Mouse (Mus musculus) embryo, embryonic 10.5 days (tissue): ENCODE measurements around the gene Pak4.
"Not testable (repeated sequence)": the region's sequence is repeated elsewhere in the genome, so short reads cannot be mapped to it uniquely, and the experiment has no call there.

Experiments
- DNase-seq: peaks from one replicate; pipeline ENCODE4 v3.0.0-alpha.2; 2015; ENCODE audit warnings: low spot score

Gene Pak4

DNA sequence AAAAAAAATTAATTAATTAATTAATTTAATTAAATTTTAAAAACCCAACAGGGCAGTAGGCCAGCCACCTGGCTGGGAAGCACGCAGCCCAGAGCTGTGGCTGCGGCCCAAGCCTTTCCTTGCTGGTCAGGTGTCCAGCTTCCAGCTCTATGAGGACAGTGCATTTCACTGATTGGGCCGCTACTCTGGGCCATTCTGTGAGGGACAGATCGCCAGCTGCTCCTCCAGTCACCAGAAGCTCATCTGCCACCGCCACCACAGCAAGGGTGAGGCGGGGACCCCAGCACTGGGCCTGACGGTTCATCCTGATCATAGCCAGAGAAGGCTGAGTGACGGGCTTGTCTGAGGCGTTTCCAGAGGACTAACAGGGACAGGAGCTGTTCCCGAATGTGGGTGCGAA is 36.0 kb downstream of the Pak4 start:
- DNase-seq = no peak

DNA sequence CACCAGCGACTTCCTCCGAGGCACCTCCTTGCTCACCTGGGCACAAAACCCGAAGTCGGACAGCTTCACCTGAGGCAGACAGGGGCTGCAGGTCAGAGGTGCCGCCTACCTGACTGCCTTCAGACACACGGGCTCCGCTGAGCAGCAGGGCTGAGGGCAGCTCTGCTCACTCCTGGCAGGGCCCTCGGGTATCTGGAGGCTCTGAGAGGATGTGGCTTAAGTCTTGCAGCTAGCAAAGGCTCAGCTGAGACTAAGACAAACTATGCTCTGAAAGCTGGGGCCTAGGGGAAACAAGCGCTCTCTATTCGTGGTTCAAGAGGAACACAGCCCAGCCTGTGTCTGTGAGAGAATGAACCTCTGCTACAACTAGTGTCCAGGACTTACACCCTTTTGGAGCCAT is 37.1 kb downstream of the Pak4 start:
- DNase-seq = no peak

DNA sequence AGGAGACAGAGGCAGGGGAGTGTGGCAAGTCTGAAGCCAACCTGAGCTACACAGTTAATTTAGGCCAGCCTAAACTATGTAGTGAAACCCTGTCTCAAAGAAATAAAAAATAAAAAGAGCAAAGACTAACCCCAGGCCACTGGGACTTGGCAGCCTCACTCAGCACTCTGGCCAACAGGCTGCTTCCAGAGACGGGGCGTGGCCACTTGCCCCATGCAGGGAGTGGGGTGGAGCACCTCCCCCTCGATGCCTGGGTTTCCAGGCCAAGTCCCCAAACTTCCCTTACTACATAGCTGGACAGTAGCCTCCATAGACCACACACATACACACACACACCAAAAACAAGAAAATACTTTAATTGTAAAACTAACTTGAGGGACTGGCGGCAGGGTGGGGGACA is 39.5 kb downstream of the Pak4 start:
- no peak for DNase-seq

DNA sequence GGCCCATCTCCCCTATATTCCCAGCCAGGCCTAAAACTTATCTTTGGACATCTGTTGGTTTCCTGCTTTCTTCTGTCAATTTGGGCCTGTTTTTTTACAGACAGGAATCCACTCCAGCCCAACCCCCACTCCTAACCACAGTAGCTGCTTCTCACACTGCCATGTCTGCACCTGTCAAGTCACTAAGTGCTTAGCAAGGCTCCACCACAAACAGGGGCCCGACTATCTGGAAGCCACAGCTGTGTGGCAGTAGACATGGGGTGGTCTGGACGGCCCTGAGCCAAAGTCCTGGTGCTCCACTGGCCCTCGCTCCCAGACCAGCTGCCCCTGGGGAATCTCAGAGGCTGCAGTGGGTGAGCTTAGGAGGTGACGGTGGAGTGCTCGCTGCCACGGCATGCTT is 40.3 kb downstream of the Pak4 start:
- DNase-seq = no peak

DNA sequence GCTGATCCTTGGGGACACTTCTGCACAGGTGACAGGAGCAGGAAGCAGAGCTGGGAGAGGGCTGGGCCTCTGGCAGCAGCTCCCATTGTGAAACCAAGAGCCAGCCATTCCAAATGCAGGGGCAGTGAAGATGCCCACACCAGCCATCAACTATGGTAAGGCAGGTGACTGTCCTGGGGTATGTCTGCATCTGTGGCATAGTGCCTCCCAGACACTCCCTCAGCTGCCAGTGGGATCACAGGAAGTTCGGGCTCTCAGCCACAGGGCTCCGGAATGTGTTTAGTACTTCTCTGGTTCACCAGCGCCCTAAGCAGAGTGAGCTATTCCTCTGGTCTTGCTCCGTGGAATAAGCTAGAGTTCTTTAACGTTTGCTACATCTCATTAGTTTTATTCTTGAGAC is 40.9 kb downstream of the Pak4 start:
- no peak for DNase-seq

DNA sequence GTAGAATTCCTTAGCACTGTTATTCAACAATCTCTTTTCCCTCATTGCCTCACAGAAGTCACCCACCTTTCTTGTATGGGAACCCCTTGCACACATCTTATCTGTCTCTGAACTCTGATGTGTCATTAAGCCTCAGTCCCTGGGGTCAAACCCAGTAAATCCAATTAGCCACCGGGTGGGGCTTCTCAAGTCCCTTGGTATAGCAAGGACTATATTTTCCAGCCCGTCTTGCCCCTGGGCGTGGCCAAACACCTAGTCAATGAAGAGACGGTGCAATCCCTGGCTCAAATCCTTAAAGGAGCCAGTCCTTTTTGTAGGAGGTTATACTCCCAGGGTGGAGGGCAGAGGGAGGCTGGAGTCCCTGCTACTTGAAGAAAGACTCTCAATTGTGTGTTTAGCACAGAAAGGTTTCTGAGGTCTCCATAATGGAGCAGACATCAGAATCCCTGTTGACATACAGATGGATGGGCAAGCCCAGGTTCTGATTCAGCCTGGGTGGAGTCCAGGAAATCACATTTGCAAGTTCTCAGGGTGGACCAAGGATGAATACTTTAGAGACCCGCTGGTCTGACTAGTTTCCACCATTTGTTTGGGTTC is 41.9 kb downstream of the Pak4 start:
- no peak for DNase-seq

DNA sequence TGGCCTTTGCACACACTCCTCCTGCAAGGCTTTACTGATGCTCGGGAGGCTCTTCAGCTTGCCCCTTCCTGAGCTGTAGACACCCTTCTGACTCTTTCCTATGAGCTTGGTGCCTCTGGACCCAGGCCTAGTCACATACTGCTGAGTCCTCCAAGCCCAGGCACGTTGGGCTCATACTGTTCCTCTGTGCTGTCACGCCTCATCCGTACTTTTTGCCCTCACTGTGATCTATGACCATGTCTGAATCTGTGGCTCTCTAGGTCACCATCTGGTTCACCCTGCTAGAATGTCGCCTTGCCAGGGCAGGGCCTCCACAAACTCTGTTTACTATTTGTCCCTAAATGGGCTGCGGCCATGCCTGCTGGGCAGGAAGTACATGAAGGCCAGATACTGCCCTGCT is 44.9 kb downstream of the Pak4 start:
- no peak for DNase-seq

DNA sequence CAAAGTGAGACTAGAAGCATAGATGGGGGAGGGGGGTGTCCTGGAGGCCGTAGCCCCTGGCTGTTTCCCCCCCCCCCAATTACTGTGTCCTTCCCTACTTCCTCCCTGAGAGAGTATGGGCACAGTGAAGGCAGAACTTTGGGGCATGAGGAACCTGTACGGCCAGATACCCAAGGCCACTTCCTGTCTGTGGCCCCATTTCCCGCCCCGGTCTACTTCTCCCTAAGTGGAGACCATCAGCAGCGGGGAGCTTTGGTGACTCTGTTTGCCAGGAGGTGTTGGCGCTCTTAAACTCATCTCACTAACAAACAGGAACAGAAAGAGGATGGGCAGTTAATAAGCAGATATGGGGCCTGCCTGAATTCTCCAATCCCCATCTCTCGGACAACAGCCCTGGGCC is 50.4 kb downstream of the Pak4 start:
- no peak for DNase-seq

DNA sequence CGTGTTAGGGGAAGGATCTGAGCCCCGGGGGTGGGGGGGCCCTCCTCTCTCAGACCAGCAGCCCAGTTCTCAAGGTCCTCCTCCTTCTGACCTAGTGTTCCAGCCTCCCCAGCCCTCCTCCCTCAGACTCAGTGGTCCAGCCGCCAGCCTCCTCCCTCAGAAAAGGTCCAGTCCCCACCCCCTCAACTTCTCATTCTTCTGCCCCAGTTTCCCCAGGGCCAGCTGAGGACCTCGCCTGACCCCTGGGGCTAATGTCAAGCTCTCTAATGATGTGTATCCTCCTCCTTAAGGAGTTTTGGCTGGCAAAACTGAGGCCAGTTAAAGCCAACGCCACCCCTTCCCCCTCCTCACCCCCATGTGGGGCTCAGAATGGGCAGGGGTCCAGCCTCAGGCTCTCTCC is 50.8 kb downstream of the Pak4 start, which contains the start of gene Nccrp1:
Nccrp1 (minus strand) TSS at position 101 of the 400 bp plus-strand sequence.
- DNase-seq = peak; percentile 18

DNA sequence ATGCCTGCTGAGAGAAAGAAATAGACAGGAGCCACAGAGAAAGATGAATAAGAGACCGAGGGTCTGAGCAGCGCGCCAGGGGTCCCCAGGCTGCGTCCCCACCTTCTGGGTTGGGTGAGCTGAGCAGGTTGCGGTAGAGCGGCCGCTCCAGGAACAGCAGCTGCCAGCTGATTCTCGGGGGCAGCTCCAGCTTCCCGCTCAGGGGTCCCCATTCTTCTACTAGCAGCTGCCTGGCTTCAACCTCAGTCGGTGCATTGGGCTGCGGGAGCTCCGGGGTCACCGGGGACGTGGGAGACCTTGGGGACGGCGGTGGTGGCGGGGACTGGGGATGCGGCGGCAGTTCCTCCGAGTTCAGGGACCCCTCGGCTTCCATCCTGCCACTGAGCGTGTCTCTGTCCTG is 51.3 kb downstream of the Pak4 start:
- peak; percentile 22 for DNase-seq

DNA sequence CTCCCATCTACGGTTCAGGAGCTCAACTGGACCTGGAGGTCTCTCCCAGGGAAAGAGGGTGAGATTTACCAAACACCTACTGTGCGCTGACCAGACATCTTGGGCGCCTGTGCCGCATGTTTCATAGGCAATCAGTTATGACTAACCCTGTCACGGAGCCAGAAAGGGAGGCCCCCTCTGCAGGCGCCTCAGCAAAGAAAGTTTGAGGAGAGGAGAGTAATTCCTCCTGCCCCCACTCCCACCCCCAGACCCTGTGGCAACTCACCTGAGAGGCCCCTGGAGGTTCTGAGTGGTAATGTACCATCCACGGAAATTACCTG is 52.1 kb downstream of the Pak4 start:
- DNase-seq = no peak

DNA sequence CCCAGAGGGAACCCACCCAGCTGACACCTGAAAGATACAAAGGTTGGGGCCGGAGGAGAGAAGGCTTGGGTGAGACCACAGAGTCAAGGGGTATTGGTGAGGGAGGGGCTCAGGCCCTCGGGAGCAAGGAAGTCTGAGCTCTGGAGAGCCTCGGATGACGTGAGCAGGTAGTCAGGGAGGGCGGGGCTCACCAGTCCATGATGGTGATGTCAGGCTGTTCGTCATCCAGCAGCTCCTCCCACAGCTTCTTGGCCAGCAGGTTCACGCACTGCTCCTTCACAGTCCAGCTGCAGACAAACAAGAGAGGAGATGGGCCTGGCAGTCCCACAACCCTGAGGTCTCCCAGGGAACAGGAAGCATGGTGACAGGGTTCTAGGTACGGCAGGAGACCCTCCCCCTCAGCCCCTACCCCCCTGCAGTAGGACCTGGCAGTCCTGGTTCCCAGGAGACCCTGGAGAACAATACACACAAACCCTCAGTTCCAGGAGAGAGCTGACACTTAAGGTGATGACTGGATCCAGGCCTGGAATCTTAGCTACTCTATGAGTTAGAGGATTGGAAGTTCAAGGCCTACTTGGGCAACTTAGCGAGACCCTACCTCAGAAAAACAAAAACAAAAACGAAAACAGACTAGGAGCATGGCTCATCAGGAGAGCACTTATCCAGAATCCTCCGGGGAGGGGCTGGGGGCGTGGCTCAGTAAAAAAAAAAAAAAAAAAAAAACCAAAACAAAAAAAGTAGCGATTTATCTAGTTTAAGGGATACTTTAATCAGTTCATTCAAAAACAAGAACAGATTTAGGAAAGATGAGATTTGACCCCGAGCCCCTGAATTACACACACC is 52.7 kb downstream of the Pak4 start:
- peak; percentile 64 for DNase-seq

DNA sequence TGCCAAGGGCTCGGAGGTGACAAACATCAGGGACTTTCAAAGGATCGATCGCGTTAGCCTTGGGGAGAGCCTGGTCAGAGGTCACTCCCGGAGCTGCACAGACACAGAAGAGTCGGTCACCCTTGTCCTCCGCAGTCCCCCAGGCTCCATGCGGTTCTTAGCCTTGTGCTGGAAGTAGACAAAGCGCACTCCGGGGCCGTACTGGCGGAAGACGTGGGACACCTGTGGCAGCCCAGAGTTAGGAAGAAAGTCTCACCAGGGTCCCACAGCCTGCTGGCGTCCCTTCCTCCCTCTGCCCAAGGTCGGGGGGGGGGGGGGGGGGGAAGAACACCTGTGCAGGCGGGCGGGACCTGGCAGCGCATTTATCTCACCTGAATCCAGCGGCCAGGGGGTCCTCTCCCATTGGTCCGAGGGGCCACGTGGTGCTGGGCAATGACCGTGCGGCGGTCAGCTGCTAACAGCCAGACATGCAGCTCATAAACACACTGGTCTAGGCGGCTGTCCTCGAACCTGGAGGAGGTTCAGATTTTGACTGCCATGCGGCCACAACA is 53.9 kb downstream of the Pak4 start:
- peak; percentile 60 for DNase-seq

DNA sequence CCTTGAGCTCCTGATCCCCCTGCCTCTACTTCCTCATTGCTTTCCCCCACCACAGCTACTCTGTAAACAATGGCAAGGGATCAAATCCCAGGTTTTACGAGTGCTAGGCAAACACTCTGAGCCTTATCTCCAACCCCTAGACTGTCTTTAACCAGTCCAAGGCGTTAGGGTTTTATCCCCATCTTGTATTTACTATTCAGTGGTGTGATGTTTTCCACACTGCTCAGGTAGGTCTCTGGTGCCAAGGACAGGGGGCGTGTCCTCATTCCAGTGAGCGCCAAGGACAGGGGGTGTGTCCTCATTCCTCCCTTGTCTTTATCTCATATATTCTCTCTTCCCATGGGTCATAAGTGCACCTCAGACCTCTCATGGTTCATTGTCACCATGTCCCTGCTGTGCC is 57.5 kb downstream of the Pak4 start, which contains the start of gene Sycn:
Sycn (plus strand) TSS at position 360 of the 400 bp plus-strand sequence.
- DNase-seq = no peak

DNA sequence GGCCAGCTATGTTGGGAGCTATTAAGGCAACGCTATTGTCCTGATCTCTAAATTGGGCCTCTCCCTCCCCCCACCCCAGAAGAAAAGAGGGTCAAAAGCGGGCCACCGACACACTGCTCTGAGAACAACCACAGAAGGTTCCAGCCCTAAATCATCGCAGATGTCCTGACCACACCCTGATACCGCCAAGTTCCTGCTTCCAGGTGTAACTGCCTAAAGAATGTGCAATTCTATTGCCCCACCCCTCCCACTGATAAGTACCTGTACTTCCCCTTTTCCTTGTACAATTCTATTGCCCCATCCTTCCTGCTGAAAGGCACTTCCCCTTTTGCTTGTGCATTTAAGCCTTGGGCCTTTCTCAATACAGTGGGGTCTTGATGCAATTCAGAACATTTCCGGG is 59.1 kb downstream of the Pak4 start:
- not testable (repeated sequence) for DNase-seq

DNA sequence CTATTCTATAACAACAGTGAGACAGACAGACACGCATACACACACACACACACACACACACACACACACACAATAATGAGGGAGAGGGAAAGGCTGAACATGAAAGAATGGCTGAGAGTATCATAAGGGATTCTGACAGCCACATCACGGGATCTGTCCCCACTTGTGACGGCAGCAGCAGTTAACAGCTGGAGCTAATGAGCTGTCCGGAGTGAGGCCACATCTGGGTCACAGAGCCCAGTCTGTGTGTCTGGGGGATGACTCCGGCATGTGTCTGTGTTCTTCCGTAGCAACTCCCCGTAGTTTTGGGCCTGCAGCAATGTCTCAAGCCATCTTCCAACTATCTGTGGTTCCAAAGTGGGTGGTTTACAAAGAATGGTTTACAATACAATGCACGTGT is 66.0 kb downstream of the Pak4 start:
- DNase-seq = no peak

DNA sequence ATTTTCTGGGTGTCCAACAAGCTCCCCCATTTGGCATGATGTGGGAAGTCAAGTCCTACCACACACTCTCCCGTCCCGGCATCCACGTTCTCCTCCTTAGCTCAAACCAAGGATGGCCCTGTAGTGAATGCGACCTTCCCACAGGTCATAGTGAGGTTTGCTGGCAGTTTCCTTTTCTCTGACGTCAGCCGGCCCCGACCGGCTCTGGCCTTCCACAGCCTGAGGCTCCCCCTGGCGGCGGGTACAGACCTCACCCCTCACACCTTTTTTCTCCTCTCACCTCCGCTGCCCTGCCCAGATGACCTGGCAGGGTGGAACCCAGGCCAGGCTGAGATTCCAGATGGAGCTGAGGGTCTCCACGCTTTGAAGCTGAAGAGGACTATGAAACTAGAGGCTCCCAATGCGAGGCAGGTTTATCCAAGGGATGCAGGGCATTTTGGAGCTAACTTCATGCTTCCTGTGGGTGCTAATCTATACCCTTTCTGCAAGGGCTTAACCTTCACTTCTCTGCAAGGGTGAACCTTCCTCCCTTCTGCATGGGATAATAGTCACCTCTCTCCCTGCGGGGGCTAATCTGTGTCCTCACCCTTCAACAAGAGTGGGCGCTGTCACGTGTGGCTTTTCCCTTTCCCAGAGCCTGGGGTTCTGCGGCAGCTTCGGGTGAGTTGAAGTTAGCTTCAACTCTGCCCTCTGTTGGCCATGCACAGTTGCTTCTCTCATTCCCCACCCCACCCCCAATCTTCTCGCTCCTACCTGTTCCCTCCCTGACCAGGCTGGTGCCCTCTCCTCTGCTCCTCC is 69.9 kb downstream of the Pak4 start:
- peak; percentile 85 for DNase-seq

DNA sequence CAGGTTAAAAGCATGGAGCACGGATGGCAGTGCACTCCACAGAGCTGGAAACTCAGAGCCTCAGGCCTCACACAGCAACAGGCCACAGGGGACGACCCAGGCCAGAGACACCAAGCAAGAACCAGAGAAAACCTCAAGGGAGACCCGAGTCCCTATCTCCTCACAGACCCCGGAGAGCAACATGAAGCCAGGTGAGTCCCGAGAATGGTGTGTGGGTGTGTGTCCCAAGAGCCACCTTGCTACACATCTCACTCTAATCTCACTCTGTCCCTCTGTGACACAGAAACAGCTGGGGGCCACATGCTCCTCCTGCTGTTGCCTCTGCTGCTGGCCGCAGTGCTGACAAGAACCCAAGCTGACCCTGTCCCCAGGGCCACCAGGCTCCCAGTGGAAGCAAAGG is 75.4 kb downstream of the Pak4 start, which contains the start of gene Ifnl3:
Ifnl3 (plus strand) TSS at position 301 of the 400 bp plus-strand sequence.
- DNase-seq = not testable (repeated sequence)

DNA sequence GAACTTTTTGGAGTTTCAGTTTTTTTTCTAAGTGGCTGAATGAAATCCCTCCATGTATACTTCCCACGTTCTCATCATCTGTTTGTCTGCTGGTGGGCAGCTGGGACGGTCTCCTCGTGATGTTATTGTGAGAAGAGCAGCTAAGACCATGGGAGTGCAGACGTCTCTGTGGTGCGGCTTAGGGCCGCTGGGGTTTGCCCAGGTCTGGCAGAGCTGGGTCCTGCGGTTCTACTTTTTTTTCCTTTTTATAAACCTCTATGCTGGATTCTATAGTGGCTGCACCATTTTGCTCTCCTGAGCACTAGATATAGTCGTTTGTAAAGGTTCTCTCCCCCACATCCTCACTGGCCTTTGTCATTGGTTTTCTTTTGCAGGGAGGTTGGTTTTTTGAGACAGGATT is 86.5 kb downstream of the Pak4 start:
- no peak for DNase-seq

DNA sequence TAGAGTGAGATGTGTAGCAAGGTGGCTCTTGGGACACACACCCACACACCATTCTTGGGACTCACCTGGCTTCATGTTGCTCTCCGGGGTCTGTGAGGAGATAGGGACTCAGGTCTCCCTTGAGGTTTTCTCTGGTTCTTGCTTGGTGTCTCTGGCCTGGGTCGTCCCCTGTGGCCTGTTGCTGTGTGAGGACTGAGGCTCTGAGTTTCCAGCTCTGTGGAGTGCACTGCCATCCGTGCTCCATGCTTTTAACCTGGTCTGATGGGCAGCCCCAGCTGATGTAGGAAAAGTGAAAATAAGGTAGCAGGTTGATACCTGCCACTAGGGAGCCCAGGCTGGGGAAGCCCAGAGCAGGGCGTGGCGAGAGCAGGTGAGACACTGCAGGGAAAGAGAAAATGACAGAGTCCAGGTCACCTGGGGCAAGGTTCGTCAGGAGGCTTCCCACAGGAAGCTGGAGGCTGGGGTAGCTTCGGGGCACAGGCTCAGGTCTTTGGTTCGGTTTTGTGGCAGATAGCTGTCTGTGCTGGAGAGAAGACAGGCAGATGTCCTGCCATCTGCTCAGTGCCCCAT is 87.5 kb downstream of the Pak4 start, which contains the start of gene Ifnl2:
Ifnl2 (minus strand) TSS at position 51 of the 570 bp plus-strand sequence.
- DNase-seq = not testable (repeated sequence)

DNA sequence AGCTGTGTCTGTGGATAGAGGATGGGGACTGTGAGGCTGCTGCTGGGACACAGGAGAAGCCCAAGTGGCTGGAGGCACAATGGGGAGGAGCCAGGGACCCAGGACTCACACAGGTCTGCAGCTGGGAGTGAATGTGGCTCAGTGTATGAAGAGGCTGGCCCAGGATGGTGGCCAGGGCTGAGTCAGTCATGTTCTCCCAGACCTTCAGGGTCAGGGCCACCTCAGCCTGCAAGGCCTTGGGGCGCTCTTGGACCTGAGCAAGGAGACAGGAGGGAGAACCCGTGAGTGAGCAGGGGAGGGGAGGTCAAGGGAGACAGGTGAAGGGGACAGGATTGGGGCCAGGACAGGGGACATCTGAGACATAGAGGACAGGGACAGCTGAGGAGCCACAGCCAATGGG is 88.9 kb downstream of the Pak4 start:
- DNase-seq = not testable (repeated sequence)
